Comparison of ENCODE assay signal across 14 mouse cellular contexts in the genomic region with DNA sequence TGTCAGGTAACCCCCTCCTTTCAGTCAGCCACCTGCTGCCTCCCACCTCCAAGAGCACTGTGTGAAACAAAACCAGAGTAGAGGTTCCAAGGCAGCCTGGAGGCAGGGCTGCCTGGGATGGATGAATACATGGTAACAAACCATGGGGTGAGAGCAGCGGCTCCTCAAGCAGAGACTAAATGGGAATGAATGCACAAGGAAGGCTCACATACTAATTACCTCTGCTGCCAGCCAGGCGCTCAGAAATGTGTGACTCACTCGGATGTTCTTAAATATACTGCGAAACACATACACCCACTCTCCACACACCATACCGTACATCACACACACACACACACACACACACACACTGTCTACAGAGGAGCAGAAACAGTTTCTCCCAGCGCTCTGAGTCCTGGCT. TPM values are rescaled to one million over a fixed set of nuclear protein-coding genes. Genes with fewer than 3 reads are reported as not detected.
A peak's percentile ranks its signal among the peaks of the same experiment; 100 is the strongest.
DNase-seq lines count a peak whose midpoint lies in the region; ATAC-seq and TF ChIP-seq lines count a peak whose summit lies in the region.
"Had no signal": no experiment of that assay in that cellular context is flagged by ENCODE, and none has a peak within 500 bp of the region (broad histone marks: within the 10 kb centered on the region; RNA-seq: fewer than 3 reads in every experiment).

No protein-coding gene starts in this region.

- peaks cover 64% of the 10 kb centered on the region for H3K4me1 ChIP-seq in forebrain, embryonic 10.5 days
- peaks cover 20% of the 10 kb centered on the region for H3K4me1 ChIP-seq in forebrain, embryonic 11.5 days (replicated peaks; ENCODE audit: control insufficient read depth, insufficient read depth, low read length)
- H3K4me1 ChIP-seq in olfactory bulb, adult 2 months (ENCODE audit: control insufficient read depth, insufficient read depth, low read length), result peaks cover 44% of the 10 kb centered on the region

- H3K27me3 ChIP-seq in forebrain, embryonic 10.5 days (ENCODE audit: poor library complexity, severe bottlenecking), result peaks cover 17% of the 10 kb centered on the region; the same call in 1 of the 2 replicates
- no peaks in the 10 kb centered on the region for H3K27me3 ChIP-seq in forebrain, embryonic 11.5 days (ENCODE audit: control insufficient read depth, insufficient read depth, low read length)

- no peak overlapping the region for H3K4me3 ChIP-seq in forebrain, embryonic 10.5 days
- H3K4me3 ChIP-seq in forebrain, embryonic 11.5 days (ENCODE audit: low read depth, low read length), result no peak overlapping the region
- H3K4me3 ChIP-seq in olfactory bulb, adult 2 months (ENCODE audit: insufficient read depth, low read depth, low read length), result peak overlapping the region; percentile 37
- H3K4me3 ChIP-seq: erythroblast, embryonic 14.5 days; heart, embryonic 12.5 days; limb, embryonic 10.5 days had no signal

- TF ChIP-seq POLR2A in olfactory bulb, adult 2 months (IDR thresholded peaks at IDR 0.05; ENCODE audit: insufficient read depth, low read depth, low read length), result no peak

- DNase-seq in forebrain, embryonic 10.5 days (ENCODE audit: extremely low spot score, low spot score), result no peak
- no peak for DNase-seq in forebrain, embryonic 11.5 days (ENCODE audit: low spot score)
- peak; percentile 80 for DNase-seq in Muller cell, postnatal 12 days (ENCODE audit: inconsistent ontology term)
- DNase-seq in kidney, postnatal 4 days, result no peak
- DNase-seq in gastrocnemius, adult 8-10 months (ENCODE audit: low spot score in 2 of 2), result no peak
- no peak for DNase-seq in kidney, adult 18-20 months
- DNase-seq: liver, postnatal 0 days; midbrain, embryonic 14.5 days; thymus, postnatal 25 days had no signal

- H3K4me2 ChIP-seq in forebrain, embryonic 11.5 days (ENCODE audit: low read depth, low read length, severe bottlenecking), result no peak overlapping the region
- H3K4me2 ChIP-seq: heart, embryonic 12.5 days had no signal

- TF ChIP-seq CTCF in olfactory bulb, adult 2 months (IDR thresholded peaks at IDR 0.05; ENCODE audit: insufficient read depth, low read depth, low read length), result no peak

- ATAC-seq in forebrain, embryonic 11.5 days (replicated peaks; ENCODE audit: low FRiP score), result no peak
- ATAC-seq in frontal cortex, adult (ENCODE audit: low TSS enrichment), result peak; percentile 89

- 77% methylated on average over 6 of the region's 6 CpGs for WGBS in forebrain, embryonic 10.5 days
- WGBS in forebrain, embryonic 11.5 days, result 64% methylated on average over 6 of the region's 6 CpGs
- WGBS in olfactory bulb, adult 2 months, result 20% methylated on average over 6 of the region's 6 CpGs

- H3K9ac ChIP-seq in forebrain, embryonic 11.5 days (ENCODE audit: low read length), result no peak overlapping the region
- H3K9ac ChIP-seq: heart, embryonic 12.5 days; liver, postnatal 0 days had no signal

- no peaks in the 10 kb centered on the region for H3K9me3 ChIP-seq in forebrain, embryonic 10.5 days
- H3K9me3 ChIP-seq in forebrain, embryonic 11.5 days (ENCODE audit: control insufficient read depth, low read length), result no peaks in the 10 kb centered on the region
- H3K9me3 ChIP-seq: heart, embryonic 12.5 days; limb, embryonic 10.5 days had no signal

- H3K27ac ChIP-seq in forebrain, embryonic 10.5 days, result peak overlapping the region; percentile 35; the same call in 1 of the 2 replicates
- no peak overlapping the region for H3K27ac ChIP-seq in forebrain, embryonic 11.5 days (ENCODE audit: low read depth, low read length)
- H3K27ac ChIP-seq in olfactory bulb, adult 2 months (ENCODE audit: insufficient read depth, low read depth, low read length), result peak overlapping the region; percentile 97
- H3K27ac ChIP-seq: limb, embryonic 10.5 days had no signal

- peaks cover 17% of the 10 kb centered on the region for H3K36me3 ChIP-seq in forebrain, embryonic 10.5 days (replicated peaks)
- no peaks in the 10 kb centered on the region for H3K36me3 ChIP-seq in forebrain, embryonic 11.5 days (ENCODE audit: control insufficient read depth, insufficient read depth, low read length)
- H3K36me3 ChIP-seq: heart, embryonic 12.5 days; limb, embryonic 10.5 days had no signal

RNA-seq across cellular contexts. Expression of a gene that starts 4.7 kb away (rescaled TPM):
- 9.0 and 12.2 TPM in 2 replicates for polyA plus RNA-seq in forebrain, embryonic 10.5 days (2016; fragmentation: Nextera tagmentation; extraction: Ambion mirVana)
- 18.1 and 19.8 TPM in 2 replicates for polyA plus RNA-seq in forebrain, embryonic 11.5 days (2014; fragmentation: Nextera tagmentation; extraction: Ambion mirVana)
- polyA plus RNA-seq in olfactory bulb, adult 2 months (2012; ENCODE audit: insufficient read depth, insufficient read length, low replicate concordance, missing spikeins), result not detected in 2 replicates
- total RNA-seq in gastrocnemius, adult 8-10 months (2022), result 10 to 100 TPM; 13.9 to 24.2 (median 19.7) TPM
